Mouse (Mus musculus) heart, embryonic 13.5 days (tissue): ENCODE data around the gene Gucy2d. TPM values are rescaled to one million over a fixed set of nuclear protein-coding genes. Genes with fewer than 3 reads are reported as not detected.
A peak's percentile ranks its signal among the peaks of the same experiment; 100 is the strongest.

Experiments
- ATAC-seq: fragments of 200-750 bp; cut with Nextera tagmentation; 2 replicates; pipeline ENCODE4 v1.8.0; 2017; ENCODE audit warnings: moderate TSS enrichment; ENCODE audit not compliant: insufficient number of reproducible peaks, low FRiP score, low TSS enrichment; ENCODE audit errors: extremely low read depth
- H3K27ac ChIP-seq: fragments of 300-500 bp; sonication (generic); replicated peaks from 2 replicates; pipeline ENCODE4 v1.5.1; 2015; ENCODE audit warnings: moderate library complexity, mild to moderate bottlenecking, inconsistent platforms
- H3K27me3 ChIP-seq: fragments of 300-500 bp; sonication (generic); replicated peaks from 2 replicates; pipeline ENCODE4 v1.6.1; 2015; ENCODE audit warnings: mild to moderate bottlenecking, inconsistent platforms
- H3K36me3 ChIP-seq: fragments of 300-500 bp; sonication (generic); 2 replicates; pipeline ENCODE4 v1.6.1; 2015; ENCODE audit warnings: mild to moderate bottlenecking, inconsistent platforms
- H3K4me1 ChIP-seq: fragments of 300-500 bp; sonication (generic); 2 replicates; pipeline ENCODE4 v1.6.1; 2015; ENCODE audit warnings: inconsistent platforms
- H3K4me2 ChIP-seq: fragments of 300-500 bp; sonication (generic); 2 replicates; pipeline ENCODE4 v1.6.1; 2015; ENCODE audit warnings: inconsistent platforms, mild to moderate bottlenecking, moderate library complexity
- H3K4me3 ChIP-seq: fragments of 300-500 bp; sonication (generic); 2 replicates; pipeline ENCODE4 v1.5.1; 2015; ENCODE audit warnings: moderate library complexity, mild to moderate bottlenecking, inconsistent platforms
- H3K9ac ChIP-seq: fragments of 300-500 bp; sonication (generic); 2 replicates; pipeline ENCODE4 v1.6.1; 2015; ENCODE audit warnings: inconsistent platforms, mild to moderate bottlenecking, moderate library complexity
- H3K9me3 ChIP-seq: fragments of 300-500 bp; sonication (generic); 2 replicates; pipeline ENCODE4 v1.6.1; 2016; ENCODE audit warnings: inconsistent platforms
- WGBS: fragments of 180-500 bp; shearing (Covaris S2); methylation state at CpG from one replicate; pipeline ENCODE4 v1.1.7; 2015; ENCODE audit warnings: mixed read lengths; 5-methylcytosine and 5-hydroxymethylcytosine counted together
- polyA plus RNA-seq: library from polyadenylated mRNA; unstranded; fragments of >200 nt; fragmentation: Nextera tagmentation; extraction: Ambion mirVana; gene quantifications from 2 replicates; pipeline ENCODE4 v1.2.1, GENCODE M21; 2015

Gene Gucy2d
- polyA plus RNA-seq, 1 experiment from 2014 or later, result not detected

DNA sequence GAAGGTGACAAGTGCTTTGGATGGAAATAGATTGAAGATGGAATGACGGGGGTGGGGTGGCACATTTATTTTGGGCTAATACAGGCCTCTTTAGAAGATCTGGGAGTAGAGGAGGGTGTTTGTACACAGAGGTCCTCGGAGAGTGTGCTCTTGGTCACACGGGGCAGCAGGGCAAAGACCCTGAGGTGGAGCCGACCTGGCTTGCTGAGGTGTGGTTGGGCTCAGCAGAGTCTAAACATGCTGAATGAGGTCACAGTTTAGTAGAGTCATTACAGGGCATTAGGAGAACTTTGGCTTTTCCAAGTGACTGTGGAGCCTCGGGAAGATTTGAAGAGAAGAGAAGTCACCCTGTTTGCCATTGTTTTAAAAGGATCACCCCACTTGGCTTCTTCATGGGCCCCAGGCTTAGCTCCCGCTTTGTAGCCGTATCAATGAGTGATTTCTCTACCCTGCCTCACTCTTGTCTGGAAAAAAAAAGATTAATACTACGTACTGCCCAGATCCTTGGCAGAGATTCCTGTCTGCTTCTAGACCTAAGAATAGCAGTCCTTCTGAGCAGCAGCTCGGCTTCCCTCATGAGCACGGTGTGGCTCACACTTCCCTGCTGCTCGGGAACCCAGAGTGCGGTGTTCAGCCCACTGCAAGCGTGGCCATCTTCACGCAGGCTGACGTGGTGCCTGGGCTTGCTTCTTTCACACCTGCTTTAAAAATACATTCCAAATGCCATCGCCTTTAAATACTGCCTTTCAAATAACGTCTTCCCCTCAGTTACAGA, 22.0 kb upstream of the Gucy2d start:
- WGBS, result 38% methylated on average over 17 of the region's 17 CpGs
- H3K4me2 ChIP-seq, result peak overlapping the region; percentile 24
- no peak overlapping the region for H3K4me3 ChIP-seq
- 0 out of 2 replicates have a peak, but pooled peaks cover 5% of the 10 kb centered on the region for H3K9me3 ChIP-seq
- no peaks in the 10 kb centered on the region for H3K36me3 ChIP-seq
- peaks cover 57% of the 10 kb centered on the region for H3K4me1 ChIP-seq
- H3K9ac ChIP-seq, result no peak overlapping the region
- ATAC-seq, result no peak
- H3K27me3 ChIP-seq, result no peaks in the 10 kb centered on the region
- H3K27ac ChIP-seq, result peak overlapping the region; percentile 71

DNA sequence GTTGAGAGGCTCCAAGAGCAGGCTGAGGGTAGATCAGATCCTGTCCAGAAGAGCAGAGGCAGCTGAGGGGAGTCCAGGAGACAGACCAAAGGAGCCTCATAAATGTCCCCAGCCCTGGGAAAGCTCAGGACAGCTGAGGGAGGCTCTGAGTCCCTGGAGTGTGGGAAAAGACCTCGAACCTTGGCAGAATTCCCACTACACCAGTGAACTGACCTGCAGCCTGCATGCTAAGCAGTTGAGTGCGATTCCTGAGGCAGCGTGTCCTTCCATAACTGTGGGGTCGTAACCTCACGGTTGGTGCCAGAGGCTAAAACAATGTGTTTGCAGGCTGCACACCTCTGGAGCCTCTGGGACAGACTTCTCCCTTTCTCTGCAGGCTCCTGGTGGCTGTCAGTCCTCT, 20.9 kb upstream of the Gucy2d start:
- ATAC-seq, result no peak
- peaks cover 60% of the 10 kb centered on the region for H3K4me1 ChIP-seq

DNA sequence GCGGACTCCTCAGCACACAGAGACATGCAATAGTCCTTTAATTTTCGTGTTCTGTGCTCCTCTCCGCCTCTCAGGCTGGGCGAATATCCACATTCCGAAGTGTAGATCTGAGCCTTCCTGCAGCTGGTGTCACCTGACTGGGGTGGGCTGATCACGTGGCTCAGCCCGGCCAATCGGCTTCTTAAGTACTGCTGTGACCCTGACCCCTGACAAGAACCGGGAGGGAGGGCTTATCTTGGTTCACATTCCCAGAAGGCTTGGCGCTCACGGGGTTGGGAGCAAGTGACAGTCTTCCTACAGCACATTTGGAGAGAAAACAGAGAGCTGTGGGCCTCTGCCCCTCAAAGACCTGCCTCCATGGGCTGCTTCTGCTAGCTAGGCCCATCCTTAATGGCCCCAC, 16.7 kb upstream of the Gucy2d start:
- ATAC-seq, result no peak
- Histone ChIP-seq H3K9me3 (0 out of 2 replicates have a peak, but pooled peaks cover 5% of the 10 kb centered on the region), H3K9ac (no peak overlapping the region), H3K27me3 (no peaks in the 10 kb centered on the region), H3K4me1 (peaks cover 21% of the 10 kb centered on the region), H3K4me3 (no peak overlapping the region), H3K36me3 (no peaks in the 10 kb centered on the region), H3K4me2 (no peak overlapping the region), H3K27ac (no peak overlapping the region)
- WGBS, result 48% methylated on average over 11 of the region's 11 CpGs

More for the DNA sequence above, 20.9 kb upstream of the Gucy2d start:
- no peaks in the 10 kb centered on the region for H3K36me3 ChIP-seq
- peak overlapping the region; percentile 15; the same call in 1 of the 2 replicates for H3K9ac ChIP-seq
- no peak overlapping the region for H3K4me3 ChIP-seq
- no peaks in the 10 kb centered on the region for H3K27me3 ChIP-seq
- H3K27ac ChIP-seq, result peak overlapping the region; percentile 71
- WGBS, result 27% methylated on average over 5 of the region's 5 CpGs
- H3K9me3 ChIP-seq, result 0 out of 2 replicates have a peak, but pooled peaks cover 5% of the 10 kb centered on the region
- peak overlapping the region; percentile 17; the same call in 1 of the 2 replicates for H3K4me2 ChIP-seq

DNA sequence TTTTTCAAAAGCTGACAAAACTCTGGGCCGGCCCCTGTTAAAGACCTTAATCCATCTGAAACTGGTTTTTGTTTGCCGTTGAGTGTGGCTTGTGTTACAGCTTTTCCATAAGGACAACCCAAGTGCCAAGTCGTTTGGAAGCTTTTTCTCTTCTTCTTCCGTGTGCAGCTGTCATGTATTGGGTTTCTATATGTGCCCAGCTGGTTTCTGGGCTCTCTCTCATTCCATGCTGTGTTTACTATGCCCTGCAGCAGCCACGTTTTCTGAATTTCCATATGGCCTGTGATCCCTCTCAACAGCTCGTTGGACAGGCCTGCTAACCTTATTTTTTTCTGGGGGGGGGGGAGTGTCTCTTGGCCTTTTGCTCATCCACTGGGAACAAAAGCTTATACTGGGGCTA, 15.8 kb upstream of the Gucy2d start:
- 67% methylated on average over 6 of the region's 6 CpGs for whole genome bisulfite sequencing
- Histone ChIP-seq H3K9me3 (0 out of 2 replicates have a peak, but pooled peaks cover 5% of the 10 kb centered on the region), H3K36me3 (no peaks in the 10 kb centered on the region), H3K4me2 (no peak overlapping the region), H3K27ac (no peak overlapping the region), H3K4me1 (peaks cover 12% of the 10 kb centered on the region), H3K4me3 (no peak overlapping the region), H3K27me3 (no peaks in the 10 kb centered on the region), H3K9ac (no peak overlapping the region)
- ATAC-seq, result no peak

DNA sequence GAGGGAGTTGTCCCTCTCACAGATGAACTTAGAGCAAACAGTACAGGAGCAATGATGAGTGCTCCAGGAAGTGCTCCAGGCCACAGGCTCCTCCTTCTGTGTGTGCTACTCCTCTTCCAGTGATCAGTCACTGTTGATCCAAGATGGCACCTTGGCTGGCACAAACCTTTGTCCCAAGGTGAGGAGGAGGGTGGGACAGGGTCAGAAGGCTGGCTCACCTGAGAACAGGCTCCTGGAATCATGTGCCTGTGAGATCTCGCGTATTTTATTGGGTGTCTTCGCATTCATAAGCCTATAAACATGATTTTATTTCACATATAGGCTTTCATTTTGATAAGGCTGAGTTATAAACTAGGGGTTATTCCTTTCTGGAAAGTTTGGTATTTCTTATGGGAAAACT, 14.7 kb upstream of the Gucy2d start:
- Histone ChIP-seq H3K9ac (no peak overlapping the region), H3K36me3 (no peaks in the 10 kb centered on the region), H3K9me3 (0 out of 2 replicates have a peak, but pooled peaks cover 5% of the 10 kb centered on the region), H3K27ac (no peak overlapping the region), H3K4me3 (no peak overlapping the region), H3K4me1 (peaks cover 7% of the 10 kb centered on the region), H3K4me2 (no peak overlapping the region), H3K27me3 (0 out of 2 replicates have a peak, but pooled peaks cover 4% of the 10 kb centered on the region)
- WGBS, result 88% methylated on average over 3 of the region's 3 CpGs
- no peak for ATAC-seq

DNA sequence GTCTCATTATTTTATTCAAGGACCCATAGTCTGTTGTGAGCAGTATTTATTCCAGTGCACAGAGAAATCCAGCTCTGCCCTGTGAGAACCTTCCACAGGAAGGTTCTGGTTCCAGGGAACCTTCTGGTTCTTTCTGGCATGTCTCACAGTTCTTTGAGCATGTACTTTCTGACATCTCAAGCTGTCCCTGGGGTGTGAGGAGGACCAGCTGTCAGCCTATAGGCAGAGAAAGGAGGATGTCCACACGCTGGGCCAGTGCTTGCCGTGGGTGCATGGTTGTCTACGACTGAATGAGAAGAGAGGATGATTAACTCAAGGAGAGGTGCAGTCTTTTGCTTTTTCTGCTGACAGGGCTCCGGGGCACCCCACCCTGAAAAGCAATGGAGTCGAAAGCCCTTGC, 13.6 kb upstream of the Gucy2d start:
- ATAC-seq, result no peak
- H3K27ac ChIP-seq, result no peak overlapping the region

DNA sequence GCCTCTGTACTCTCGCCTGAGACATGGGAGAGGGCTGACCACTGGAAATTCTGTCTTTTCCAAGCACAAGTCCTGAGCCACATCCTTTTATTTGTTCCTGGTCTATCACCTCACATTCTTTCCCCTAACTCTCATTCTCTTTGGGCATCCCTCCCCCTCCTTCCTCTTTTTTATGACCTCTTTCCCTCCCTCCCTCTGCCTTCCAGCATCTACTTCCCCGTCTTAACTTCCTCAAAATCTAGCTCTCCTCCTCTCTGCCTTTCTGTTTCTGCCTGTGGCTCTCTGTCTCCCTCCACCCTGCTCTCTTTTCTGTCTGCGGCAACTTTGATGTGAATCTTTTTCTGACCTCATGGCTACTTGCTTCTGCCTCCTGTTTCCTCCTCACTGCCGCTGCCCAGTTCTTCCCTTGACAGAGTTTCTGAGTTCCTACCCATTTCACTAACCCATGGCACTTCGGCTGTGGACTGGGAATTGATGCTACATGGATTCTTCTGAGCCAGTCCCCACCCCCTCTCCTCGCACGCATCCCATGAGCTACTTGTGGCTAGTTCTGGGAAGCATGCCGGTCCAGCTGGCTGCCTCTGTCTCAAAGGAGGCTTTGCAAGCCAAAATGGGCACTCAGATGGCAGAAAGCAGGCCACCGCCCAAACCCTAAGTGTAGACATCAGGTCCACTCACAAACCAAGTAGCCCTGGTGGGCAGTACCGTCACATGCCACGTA, 12.9 kb upstream of the Gucy2d start:
- Histone ChIP-seq H3K27me3 (0 out of 2 replicates have a peak, but pooled peaks cover 4% of the 10 kb centered on the region), H3K9me3 (0 out of 2 replicates have a peak, but pooled peaks cover 5% of the 10 kb centered on the region), H3K36me3 (no peaks in the 10 kb centered on the region), H3K4me3 (no peak overlapping the region), H3K27ac (no peak overlapping the region), H3K4me2 (no peak overlapping the region), H3K9ac (no peak overlapping the region), H3K4me1 (peaks cover 7% of the 10 kb centered on the region)
- WGBS, result 77% methylated on average over 11 of the region's 11 CpGs
- no peak for ATAC-seq

More for the DNA sequence above, 13.6 kb upstream of the Gucy2d start:
- H3K36me3 ChIP-seq, result no peaks in the 10 kb centered on the region
- 0 out of 2 replicates have a peak, but pooled peaks cover 4% of the 10 kb centered on the region for H3K27me3 ChIP-seq
- H3K4me2 ChIP-seq, result no peak overlapping the region
- WGBS, result 76% methylated on average over 5 of the region's 5 CpGs
- 0 out of 2 replicates have a peak, but pooled peaks cover 5% of the 10 kb centered on the region for H3K9me3 ChIP-seq
- no peak overlapping the region for H3K4me3 ChIP-seq
- no peak overlapping the region for H3K9ac ChIP-seq
- H3K4me1 ChIP-seq, result peaks cover 7% of the 10 kb centered on the region

DNA sequence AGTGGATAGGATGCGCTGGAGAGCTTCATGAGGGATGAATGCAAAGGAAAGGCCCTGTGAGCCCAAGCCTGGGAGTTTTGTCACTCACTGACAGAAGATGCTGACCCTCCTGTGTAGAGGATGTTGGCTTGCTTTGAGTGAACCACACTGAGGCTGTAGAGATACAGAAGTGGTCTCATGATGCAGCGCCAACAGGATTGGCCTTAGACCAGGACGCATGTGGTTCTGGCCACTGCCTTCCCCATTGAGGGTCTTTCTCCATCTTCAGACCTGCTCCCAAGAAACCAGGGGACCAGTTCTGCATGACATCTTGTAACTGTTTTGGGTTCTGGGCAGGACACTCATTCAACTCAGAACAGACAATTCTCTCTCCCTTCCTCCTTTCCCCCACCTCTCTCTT, 10.6 kb upstream of the Gucy2d start:
- Histone ChIP-seq H3K4me3 (no peak overlapping the region), H3K9ac (no peak overlapping the region), H3K36me3 (no peaks in the 10 kb centered on the region), H3K9me3 (no peaks in the 10 kb centered on the region), H3K4me1 (no peaks in the 10 kb centered on the region), H3K27me3 (0 out of 2 replicates have a peak, but pooled peaks cover 4% of the 10 kb centered on the region), H3K4me2 (no peak overlapping the region), H3K27ac (no peak overlapping the region)
- no peak for ATAC-seq
- 82% methylated on average over 3 of the region's 3 CpGs for WGBS

DNA sequence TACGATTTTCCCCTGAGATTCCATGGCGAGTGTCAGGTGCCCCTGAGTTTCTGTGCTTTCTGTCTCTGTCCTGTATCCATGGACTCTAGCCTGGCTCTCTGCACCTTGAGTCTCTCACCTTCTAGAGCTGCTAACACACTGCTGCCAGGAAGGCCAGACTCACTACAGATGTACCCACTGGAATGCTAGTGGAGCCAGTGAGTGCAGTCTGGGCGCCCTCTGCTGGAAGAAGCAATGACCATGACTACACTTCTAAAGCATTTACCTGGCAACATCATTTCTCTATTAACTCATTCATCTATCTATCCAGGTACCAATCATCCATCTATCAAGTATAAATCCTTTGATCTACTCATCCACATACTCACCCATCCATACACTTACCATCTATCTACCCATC, 9.4 kb upstream of the Gucy2d start:
- Histone ChIP-seq H3K9me3 (no peaks in the 10 kb centered on the region), H3K4me3 (no peak overlapping the region), H3K27me3 (0 out of 2 replicates have a peak, but pooled peaks cover 4% of the 10 kb centered on the region), H3K36me3 (no peaks in the 10 kb centered on the region), H3K27ac (no peak overlapping the region), H3K9ac (no peak overlapping the region), H3K4me1 (no peaks in the 10 kb centered on the region), H3K4me2 (no peak overlapping the region)
- 37% methylated on average over 3 of the region's 3 CpGs for WGBS
- ATAC-seq, result no peak

DNA sequence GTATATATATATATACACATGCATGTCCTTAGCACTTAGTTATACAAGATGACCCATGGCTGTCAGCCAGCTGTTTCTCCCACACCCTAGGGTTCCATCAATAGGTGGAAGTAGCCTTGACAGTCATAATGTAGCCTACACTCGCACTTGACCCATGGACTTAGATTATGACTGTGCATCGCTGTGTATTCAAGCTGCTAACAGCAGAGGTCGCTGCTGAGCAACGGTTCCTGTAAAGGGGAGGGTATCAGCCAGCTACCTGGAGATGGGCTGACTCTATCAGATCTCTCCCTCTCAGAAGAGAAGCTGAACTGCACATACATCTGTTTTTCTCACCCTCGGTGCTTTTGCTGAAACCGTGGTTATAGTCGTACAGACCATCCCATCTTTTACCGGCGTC, 2.6 kb upstream of the Gucy2d start:
- Histone ChIP-seq H3K36me3 (no peaks in the 10 kb centered on the region), H3K9me3 (no peaks in the 10 kb centered on the region), H3K27me3 (0 out of 2 replicates have a peak, but pooled peaks cover 6% of the 10 kb centered on the region), H3K4me2 (no peak overlapping the region), H3K4me3 (no peak overlapping the region), H3K4me1 (peaks cover 9% of the 10 kb centered on the region), H3K9ac (no peak overlapping the region), H3K27ac (no peak overlapping the region)
- 33% methylated on average over 9 of the region's 9 CpGs for WGBS
- ATAC-seq, result no peak

DNA sequence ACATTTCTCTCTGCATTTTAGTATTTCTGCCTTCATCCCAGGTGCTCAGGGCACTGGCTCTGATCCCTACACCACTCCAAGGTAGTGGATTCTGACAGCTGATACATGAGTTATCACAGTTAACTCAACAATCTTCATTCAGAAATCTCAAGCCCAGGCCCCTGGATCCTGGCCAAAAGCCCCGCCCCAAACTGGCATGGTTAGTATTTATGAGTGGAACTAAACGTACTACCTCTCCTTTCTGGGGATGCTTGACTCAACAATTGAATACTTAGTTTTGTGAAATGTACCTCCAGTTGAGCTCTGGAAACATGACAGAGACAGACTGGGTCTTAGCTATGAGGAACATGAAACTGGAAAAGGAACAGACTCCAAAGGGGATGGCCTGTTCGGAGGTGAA, 6.7 kb downstream of the Gucy2d start:
- ATAC-seq, result no peak
- H3K9me3 ChIP-seq, result no peaks in the 10 kb centered on the region
- no peak overlapping the region for H3K4me3 ChIP-seq
- H3K36me3 ChIP-seq, result no peaks in the 10 kb centered on the region
- no peaks in the 10 kb centered on the region for H3K4me1 ChIP-seq
- H3K9ac ChIP-seq, result no peak overlapping the region
- no peak overlapping the region for H3K4me2 ChIP-seq
- 61% methylated on average over 3 of the region's 3 CpGs for WGBS
- no peak overlapping the region for H3K27ac ChIP-seq
- H3K27me3 ChIP-seq, result peaks cover 6% of the 10 kb centered on the region; the same call in 1 of the 2 replicates
